Mouse (Mus musculus): ENCODE results near the gene Artn.

The Artn gene

DNA sequence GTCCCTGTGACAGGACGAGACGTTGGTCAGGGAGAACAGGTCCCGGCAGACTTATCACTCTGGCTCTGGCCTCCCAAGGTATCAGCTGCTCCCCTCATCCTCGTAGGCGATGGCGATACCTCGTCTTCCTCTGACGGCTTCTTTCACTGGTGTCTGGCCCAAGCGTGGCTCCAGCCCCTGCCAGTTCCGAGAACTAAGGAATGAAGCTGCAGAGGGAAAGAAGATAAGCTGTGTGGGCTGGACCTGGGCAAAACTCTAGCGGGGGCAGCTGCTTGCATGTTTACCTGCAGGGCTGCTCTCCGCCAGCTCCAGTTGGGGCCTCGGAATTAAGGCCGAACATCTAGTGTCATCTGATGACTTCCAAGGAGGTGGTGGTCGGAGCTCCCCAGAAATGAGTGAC lies 40.1 kb downstream of the Artn start:
- no peak for DNase-seq (ENCODE audit: low spot score)

DNA sequence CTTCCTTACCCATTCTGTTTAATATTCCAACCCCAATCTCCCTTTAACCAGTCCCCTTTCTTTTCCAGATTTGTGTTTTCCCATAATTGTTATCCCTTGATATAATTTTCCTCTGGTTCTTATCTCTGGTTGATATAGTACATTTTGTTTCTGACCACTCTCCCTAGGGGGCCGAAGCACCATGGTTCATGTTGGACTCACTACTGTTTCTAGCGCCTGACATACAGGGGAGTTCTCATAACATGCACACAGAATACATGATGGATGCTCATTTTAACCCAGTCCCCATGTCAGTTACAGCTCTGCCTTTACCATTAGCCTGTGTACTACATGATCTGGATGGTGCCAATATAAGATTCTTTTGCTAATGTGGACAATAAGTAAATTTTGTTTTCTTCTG lies 41.6 kb downstream of the Artn start:
- DNase-seq (ENCODE audit: low spot score) = no peak

DNA sequence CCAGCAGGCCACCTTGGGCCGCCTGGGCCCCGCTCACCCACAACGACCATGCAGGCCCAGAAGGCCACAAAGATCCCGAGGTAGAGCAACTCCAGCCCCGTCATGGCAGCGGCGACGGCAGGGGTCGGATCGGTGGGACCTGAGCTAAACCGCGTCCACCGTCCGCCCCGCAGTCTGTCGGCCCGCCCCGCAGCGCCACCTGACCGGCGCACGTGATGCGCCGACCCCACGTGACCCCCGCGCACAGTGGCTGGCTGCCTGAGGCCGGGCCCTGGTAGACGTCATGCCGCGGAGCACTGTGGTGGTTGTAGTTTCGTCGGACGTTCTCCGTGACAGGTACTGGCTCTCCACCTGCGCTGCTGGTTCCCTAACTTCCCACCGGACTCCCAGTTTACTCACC lies 42.4 kb downstream of the Artn start, which contains the start of gene Atp6v0b:
Gene Atp6v0b, minus strand, starts transcription at position 201 of the 400 bp plus-strand sequence.
- DNase-seq (ENCODE audit: low spot score) = peak; percentile 92

DNA sequence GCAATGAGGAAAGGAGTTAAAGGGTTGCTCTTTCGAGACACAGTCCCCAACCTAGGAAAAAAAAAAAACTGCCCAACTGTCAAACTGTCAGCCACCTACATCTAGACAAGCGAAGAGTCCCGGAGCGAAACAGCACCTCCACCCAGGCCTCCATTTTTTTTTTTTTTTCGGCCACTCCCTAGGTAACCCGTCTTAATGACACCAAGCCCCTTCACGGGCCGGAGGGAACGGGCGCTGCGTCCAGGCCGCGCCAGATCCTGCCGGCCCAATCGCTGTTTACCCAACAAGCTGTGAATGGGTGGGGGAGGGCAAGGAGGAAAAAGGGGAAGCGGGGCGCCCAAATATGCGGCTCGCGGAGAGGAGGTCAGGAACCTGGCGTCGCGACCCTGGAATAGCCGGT lies 42.9 kb downstream of the Artn start:
- peak; percentile 10 for DNase-seq (ENCODE audit: low spot score)

DNA sequence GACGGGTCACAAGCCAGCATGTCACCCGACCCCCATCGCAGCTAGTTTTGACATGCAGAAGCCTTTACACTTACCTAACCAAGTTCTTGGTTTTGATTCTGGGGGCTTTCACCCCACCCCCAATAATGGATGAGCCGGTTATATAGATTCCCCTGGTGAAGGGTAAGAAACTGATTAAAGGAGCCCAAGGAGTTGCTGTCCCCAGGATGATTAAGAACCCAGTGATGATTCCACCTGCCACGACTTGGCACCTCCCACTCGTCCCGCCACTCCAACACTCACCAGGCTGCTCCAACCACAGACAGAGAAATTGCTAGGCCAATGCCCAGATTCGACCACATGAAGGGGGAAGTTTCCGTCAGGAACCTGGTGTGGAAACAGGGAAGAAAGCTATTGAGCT lies 43.6 kb downstream of the Artn start:
- DNase-seq (ENCODE audit: low spot score) = no peak

DNA sequence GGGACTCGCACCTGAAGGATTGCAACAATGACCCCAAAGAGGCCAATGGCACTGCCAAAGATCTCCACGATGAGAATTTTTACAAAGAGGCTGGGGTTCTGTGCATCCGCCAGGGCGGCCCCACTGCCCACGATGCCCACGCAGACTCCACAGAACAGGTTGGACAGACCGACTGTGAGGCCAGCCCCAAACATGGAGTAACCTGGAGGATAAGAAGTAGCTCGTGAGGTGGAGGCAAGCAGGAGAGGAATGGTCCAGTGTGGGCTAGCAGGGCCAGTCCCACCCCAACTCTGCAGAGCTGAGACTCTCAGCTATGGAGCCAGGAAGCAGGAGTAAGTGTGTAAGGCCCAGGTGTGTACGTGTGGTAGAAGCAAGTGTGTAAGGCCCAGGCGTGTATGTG lies 44.5 kb downstream of the Artn start:
- no peak for DNase-seq (ENCODE audit: low spot score)

DNA sequence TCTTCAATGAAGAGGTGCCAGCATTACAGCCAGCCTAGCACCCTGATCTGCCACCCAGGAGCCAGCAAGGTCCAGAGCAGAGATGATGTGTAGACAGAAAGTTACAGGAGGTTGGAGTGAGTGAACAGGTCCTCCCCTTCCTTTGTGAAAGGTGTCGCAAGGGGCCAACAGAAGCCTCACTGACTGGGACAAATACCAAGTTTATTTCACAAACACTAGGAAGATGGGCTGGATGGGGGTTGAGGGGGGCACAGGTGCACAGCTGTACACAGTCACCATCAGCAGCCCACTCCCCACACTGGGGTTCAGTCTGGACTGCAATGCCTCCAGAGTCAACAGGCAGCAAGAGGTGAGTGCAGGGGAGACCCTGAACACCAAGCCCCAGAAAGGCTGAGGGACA lies 45.4 kb downstream of the Artn start:
- DNase-seq (ENCODE audit: low spot score) = no peak

DNA sequence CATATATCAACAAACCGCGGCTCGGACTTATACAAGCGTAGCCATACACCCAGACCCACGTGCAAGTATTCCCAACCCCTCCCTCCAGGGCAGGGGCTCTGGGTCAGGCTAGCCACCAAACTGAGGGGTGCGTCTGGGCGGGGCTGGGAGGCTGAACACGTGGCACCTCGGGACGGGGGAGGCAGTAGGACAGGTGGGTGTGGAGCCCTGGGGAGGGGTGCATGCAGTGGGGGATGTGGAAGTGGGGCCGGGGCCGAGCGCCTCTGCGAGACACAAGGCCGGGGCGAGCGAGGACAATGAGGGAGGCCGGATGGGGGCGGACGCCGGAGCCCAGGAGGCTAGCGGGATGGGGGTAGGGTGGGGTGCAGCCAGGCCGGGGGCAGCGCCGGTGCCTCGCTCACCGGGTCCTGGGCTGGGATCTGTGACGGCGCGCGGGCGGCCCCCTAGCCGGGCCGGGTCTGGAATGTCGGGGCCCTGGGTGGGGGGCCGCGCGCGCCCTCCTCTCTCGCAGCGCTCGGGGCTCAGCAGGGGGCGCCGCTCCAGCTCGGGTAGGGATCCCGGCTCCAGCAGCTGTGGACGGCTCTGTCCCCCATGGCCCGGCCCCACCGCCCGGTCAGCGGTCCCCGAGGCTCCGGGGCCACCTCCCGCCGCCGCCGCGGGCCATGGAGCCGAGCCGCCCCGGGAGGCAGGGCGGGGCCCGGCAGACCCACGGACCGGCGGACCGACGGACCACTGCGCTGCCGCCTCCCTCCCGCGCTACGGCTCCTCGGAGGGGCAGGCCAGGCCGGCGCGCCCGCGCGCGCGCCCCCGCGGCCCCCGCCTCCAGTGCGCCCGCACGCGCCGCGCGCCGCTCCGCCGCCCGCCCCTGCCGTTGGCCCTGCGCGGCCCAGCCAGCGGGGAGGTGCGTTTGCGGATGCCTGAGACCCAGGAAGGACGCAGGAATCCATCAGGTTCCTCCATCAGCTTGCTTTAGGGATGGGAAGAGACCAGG lies 46.6 kb downstream of the Artn start, which contains the start of gene B4galt2:
Gene B4galt2, minus strand, starts transcription at position 787 of the 991 bp plus-strand sequence.
- DNase-seq (ENCODE audit: low spot score) = peak; percentile 64

DNA sequence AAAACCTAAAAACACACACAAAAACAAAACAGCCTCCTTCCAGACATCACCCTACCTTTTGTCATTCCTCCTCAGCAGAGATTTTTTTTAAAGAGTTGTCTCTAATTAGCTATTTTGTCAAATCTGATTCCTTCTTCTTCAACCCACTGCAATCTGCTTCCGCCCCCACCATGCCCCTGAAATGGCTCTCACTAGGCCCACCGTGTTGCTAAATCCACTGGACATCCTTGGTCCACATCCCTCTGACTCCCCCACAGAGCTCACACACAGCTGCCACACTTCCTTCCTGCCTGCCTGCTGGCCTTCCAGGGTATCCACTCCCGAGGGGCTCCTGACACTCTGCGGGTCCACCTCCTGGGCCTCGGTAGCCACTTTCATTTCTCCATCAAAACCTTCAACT lies 50.9 kb downstream of the Artn start:
- DNase-seq (ENCODE audit: low spot score) = no peak

DNA sequence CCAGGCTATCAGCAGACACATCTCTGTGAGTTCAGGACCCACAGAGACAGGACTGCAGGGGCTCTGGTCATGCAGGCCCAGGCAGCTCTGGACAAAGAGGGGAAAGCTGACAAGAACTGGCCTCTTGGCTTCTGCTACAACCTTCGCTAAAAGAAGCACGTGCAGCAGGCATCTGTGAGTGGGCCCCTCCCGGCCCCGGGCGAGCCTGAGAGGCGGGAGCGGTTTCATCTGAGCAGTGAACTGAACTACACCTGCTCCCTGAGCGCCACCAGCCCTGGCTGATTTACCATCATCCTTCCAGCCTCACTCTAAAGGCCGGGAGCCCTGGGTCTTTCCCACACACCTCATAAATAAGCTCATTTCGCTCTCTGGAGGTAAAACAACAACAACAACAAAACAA lies 51.3 kb downstream of the Artn start:
- DNase-seq (ENCODE audit: low spot score) = no peak

All from retina, embryonic 14.5 days (tissue).